Mouse (Mus musculus) gastrocnemius, adult 18-20 months (tissue): Measurements from ENCODE around the gene Satb1. TPM values are rescaled to one million over a fixed set of nuclear protein-coding genes. Genes with fewer than 3 reads are reported as not detected.

Experiments used
- DNase-seq: peaks from one replicate; pipeline ENCODE4 v3.0.0; 2021; ENCODE audit warnings: low spot score
- total RNA-seq, 2 experiments: library from RNA; stranded (reverse); gene quantifications; 2 replicates each; pipeline ENCODE4 v1.2.3; 2021

Satb1 gene
- total RNA-seq, 2 experiments from 2014 or later: 80.1 to 80.2 TPM

DNA sequence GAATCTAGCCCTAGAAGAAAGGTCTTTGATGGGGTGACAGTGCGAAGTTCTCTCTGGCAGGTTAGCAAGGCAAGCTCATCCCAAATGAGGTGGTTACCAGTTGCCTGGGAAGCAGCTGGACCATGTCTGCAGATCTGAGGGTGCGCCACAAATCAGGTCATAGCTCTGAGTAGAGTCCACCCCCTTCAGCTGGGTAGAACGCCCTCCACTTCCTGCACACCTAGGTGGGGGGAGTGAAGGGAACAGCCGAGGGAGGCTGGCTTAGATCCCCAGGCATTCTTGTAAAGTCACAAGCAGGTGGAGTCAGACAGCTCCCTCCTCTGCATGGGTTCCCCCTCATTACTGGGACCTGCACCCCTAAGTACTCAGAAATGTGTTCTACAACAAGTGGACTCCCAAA is 6.6 kb downstream of the Satb1 start:
- no peak for DNase-seq

DNA sequence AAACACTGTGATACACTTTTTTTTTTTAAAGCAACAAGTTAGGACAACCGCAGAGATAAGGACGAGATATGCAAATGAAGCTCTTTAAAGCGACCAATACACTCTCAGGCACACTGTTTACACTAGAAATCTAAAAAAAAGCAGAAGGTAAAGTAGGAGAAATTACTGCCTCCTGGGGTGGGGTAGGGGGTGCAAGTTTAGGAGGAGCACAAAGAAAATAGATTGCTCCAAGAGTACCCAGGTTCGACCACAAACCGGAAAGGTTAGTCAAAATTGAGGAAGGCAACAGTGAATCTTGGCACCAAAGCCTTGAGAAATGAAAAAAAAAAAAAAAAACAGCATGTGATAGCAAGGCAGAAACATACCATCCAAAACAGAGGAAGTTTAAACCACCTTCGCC is 18.8 kb downstream of the Satb1 start:
- no peak for DNase-seq

DNA sequence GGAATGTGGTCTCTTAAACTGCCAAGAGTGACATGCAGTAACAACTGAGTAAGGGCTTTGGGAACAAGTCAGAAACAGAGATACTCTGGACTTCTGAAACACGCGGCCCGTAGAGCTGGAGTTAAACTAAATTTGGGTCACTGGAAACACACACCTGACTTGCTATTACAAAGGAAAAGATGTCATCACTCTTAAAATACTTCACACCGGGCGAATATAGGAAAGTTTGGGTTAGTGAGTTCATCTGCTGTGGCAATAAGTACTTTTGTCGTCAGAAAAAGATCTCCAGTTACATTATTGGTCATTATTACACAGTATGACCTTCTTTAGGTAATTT is 19.3 kb downstream of the Satb1 start:
- DNase-seq: no peak

DNA sequence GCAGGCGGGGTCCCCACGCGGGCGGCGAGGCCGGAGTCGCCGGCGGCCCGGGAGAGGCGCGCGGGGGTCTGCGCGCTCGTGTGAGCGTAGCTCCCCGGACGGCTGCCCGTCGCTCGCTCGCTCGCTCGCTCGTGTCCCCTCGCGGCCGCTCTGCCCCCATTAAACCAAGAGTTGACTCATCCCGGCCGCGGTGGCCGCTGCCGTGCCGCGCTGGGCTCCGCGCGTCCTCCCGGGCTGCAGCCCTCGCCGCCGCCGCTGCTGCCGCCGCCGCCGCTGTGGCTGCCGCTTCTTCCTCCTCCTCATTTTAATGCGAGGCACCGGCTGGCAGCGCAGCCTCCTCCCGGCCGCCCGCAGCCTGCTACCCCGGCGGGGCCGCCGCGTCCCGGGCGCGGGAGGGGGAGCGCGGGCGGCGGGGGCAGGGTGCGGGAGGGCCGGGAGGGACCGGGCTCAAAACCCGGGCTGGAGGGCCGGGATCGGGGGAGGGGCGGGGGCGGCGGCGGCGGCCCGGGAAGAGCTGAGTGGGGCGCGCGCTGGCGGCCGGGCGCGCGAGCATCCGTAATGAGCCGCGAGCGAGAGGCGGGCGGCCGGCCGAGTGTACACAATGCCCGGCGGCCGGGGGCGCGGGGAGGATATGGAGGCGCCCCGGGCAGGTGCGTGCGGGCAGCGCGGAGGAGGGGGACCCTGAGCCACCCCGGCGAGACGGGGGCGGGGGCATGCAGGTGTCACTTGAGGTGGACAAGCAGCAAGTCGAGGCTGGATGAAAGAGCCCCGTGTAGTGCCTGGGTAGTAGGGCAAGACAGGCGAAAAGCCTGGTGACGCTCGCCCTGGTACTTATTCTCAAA is 19.9 kb downstream of the Satb1 start:
- DNase-seq: peak; percentile 28

DNA sequence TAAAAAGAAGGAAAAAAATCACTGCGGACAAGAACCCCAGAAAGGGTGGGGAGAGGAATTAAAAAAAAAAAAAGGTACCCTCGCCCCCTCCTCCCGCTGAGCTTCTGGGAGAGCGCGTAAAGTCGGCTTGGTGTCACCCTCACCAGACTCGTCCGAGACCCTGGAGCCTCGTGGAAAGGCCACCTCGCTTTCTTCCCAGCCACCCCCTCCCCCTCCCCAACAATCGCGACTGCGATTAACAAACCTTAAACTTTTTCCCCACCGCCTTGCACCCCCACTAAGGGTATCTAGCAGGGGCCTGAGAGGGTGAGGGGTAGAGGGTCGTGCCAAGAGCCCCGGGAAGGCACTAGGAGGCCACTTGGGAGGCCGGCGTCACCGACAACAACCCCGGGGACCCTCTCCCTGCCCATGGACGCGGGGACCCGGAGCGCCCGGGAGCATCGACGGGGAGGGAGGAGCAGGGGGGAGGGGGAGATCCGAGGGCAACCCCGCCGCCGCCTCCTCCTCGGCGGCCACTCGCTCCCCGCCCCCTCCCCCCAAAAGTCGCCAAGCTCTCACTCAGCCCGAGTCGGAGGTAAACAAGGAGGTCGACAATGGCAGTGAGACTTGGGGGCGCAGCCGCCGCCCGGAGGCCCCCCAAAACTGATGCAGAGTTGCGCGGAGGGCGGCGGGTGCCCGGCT is 20.7 kb downstream of the Satb1 start:
- no peak for DNase-seq

DNA sequence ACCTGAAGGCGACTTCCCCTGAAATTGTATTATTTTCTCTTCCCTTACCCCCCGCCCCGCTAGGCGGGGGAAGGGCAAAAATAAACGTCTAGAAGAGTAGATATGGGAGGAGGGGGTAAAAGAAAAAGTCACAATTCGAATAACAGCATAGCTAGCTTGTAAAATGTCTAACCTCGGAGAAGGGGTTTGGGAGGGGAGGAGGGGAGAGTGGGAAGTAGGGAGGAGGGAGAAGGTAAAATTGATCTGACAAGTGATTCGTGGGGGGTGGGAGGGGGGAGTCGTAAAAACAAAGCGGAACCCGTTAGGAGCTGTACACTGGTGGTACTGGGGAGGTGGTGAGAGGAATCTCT is 21.2 kb downstream of the Satb1 start:
- no peak for DNase-seq

DNA sequence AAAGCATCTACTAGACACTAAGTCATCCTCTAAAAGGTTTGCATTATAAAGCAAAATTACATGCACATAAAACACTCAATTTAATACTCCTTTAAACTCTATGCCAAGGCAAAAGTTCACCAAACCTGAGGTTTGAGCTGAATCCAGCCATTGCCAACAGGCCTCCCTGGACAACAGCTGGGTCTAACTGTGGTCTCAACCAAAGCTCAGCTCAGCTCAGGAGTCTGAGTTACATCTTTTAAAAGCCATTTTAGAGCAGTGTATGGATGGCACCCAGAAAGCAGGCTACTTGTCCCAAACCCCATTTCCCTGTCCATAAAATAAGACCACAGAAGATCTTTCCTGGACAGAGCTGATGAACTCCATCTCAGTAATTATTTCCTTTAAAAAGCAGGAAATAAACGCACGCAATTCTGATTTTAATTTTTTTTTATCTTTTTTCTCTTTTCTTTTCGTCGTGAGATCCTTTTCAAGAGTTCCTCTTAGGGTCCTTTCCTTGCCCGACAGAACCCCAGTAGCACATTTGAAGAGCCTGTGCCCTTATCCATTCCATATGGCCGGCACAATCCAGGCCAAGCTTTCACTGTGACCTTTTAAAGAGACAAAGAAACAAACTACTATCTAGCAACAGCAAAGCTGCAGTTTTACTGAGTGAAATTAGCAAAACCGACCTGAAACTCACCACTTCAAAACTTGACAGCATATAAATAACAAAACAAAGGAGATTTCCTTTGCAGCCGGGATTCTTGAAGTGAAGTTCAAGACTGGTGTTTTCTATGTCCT is 21.8 kb downstream of the Satb1 start:
- peak; percentile 72 for DNase-seq

DNA sequence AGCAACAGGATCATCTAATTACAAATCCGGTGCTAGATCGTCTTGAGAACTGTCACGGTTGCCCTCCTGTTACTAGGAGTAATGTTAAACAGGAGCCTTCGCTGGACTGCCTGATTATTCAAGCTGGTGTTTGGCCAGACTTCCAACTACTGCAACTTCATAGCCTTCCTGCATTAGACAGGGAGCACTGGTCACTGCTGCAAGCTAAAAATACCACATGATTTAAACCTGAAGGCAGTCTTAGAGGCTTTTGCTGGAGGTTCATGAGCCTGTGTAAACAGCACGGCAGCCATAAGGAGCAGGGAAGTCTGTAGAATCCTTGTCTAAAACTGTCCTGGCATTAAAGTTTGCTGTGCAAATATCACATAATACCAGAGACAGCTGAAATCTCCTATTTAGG is 25.7 kb downstream of the Satb1 start:
- DNase-seq: peak; percentile 68

DNA sequence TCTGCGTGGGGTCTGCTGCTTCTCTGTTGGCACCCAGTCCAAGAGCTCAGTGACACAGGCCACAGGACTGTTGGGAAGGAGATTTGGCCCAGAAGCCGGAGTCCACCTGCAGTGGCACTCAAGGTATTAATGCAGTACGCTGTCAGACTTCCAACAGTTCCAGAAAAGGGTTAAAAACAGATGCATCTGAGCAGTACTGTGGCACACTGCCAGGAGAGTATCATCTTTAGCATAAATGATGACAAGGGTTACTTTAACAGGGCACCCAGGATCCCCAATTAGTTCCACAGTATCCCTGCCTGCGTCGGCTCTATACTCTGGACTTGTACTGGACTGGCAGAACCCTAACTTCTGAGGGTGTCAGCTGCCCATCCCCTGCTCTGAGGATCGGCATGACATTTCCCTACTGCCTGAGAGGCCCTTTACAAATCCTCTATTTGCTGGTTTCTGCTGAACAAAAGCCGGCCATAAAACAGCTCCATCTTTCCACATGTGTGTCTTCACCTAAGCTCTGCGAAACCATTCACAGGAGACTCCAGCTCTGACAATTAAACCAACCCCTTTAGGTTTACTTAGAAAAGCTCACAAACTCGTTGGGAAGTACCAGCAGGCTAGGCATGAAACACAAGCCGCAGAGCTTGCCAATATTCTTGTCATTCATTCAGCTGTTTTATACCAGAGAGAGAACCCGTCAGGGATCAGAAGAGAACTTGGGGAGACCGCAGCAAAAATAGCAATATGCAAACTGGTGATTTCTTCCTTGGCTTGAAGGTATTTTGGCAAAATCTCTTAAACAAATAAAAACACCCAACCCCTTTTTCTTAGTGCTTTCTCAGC is 26.7 kb downstream of the Satb1 start:
- no peak for DNase-seq

DNA sequence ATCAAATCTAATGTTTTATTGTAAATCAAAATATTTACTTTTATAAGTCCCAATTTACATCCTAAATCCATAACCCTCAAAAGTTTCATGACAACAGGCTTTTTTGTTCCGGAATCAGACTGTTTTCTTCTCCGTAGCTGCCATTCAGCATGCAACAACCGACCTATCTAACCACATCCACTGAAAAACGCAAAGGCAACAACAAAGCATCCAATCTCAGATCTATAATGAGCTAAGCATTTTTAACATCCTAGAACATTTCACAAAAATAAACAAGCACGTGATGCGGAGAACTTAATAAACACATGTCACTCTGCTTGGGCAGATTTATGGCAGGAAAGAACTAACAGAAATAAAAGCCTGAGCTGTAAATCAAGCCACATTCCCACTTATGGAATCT is 32.9 kb downstream of the Satb1 start:
- no peak for DNase-seq

DNA sequence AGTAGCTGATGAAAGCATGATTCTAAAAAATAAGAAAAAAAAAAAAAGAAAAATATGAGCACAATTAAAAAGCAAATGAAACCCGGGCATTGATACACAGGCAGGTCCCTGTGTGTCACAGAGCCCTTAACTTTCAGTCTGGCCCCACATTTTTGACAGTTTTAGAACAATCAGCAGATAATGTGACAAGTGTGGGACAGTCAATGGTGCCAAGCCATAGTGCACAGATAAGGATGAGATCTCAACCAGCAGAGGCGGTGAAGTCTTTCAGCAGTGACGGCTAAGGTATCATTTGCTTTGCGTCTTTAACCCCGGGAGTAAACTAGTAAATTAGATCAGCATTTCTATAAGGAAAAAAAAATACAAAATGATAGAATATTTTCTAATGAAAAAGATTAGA is 36.6 kb downstream of the Satb1 start:
- DNase-seq: no peak

DNA sequence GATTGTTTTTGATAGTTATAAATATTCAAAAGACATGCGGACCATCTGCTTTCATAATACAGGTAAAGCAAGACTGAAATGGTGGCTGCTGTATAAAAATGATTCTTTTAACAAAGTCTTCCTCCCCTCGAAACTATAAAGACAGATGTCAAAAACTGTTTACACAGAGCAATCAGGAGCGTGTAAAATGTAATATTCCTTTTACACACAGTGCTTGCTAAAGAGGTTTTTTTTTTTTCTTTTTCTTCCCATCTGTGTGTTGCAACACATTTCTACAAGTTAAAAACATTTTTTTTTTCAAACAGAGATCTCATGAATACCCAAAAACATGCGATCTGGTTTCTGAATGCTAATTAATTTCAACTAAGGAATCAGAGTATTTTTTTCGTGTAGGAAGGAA is 41.9 kb downstream of the Satb1 start:
- DNase-seq: no peak

DNA sequence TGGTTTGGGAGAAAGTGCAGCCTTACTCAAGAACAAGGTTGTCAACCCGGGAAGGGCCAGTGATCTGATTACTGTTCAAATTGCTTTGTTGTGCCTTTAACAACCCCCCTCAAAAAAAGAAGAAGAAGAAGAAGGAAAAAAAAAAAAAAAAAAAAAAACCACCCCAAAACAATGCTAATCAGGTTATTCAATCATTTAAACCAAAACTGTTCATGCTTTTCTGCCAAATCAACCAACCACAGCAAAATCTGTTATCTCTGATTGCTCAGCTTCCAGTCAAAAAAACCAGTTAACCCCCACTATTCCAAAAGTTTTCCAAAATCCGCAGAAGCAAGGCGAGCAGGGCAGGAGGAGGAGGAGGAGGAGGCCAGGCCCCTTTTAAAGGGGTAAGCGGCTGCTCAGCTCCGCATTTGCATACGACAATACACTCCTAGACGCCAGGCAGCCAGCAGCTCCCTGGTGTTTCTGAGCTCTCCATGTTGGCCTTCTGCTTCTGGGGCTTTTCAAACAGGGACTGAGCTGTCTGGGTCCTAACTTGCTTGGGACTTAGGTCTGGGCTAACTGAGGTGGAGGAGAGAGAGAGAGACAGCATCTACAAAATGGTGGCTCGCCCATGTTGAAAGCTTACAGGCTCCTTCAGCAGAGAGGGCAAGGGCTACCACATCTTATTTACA is 42.6 kb downstream of the Satb1 start:
- no peak for DNase-seq

DNA sequence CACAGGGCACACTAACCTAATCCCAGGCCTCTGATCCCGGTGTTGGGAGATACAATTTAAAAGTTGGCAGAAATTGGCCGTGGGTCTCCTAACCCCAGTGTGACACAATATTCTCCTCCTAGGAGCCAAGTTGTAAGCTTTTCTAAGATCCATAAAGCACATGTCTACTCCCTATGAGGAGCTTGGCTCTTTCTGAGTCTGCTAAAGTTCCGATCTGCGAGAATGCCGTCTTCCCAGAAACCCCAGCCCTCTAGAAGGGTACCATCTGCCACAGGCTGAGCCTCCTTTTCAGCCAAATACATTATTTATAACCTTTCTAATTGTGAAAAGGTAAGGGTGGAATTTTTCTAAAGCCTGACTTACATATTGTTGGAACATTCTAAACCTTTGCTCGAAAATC is 43.3 kb downstream of the Satb1 start:
- DNase-seq: no peak

DNA sequence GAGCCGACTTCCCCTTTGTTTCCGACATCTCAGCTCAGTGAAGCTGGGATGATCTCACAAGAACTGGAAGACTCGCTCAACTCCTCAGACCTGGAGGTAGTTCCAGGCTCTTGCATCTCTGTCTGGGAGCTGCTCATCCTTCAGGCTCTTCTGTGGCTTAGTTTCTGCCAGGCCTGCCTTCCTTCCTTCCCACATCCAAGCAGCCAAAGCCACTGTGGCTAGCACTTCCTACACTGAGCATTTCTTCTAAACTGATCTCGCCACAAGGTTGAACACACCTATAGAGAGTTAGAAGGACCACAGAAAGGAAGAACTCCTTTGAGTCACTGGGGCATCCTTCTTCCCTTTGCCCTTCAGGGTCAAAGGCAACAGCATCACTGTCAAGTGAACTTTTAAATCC is 44.0 kb downstream of the Satb1 start:
- no peak for DNase-seq

DNA sequence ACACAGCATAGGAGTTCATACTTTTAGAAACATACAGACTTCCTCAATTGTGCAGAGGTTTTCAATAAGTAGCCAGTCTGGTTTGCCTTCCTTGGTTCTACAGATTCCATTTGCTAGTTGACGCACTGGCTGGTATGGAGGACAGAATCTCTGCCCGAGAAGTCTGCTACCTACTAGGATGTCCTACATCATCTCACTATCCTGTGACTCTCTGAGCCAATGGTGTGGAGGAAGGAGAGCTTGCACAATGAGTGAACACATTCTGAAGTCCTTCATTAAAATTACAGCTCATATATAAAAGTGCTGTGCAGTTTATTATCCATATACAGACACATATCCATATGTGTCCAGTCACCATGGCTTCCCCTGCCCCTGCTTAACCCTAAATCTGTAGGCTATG is 45.1 kb downstream of the Satb1 start:
- no peak for DNase-seq

DNA sequence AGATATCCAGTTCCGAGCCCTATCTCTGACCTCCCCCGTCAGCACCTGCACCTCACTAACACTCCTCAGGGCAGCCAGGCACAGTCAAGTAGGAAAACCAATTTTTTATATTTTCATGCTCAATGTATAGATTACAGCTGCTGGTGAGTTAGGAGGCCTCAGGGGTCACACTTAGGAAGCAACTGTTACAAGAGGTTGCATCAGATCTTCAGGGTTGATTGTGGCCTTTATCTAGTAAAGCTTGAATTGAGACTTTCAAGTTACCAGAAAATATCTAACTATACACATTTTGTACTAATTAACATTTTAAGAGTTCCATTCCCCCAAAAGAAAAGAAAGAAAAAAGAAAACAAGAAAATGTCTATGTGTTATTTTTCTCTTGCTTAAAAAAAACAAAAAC is 47.0 kb downstream of the Satb1 start:
- DNase-seq: no peak

DNA sequence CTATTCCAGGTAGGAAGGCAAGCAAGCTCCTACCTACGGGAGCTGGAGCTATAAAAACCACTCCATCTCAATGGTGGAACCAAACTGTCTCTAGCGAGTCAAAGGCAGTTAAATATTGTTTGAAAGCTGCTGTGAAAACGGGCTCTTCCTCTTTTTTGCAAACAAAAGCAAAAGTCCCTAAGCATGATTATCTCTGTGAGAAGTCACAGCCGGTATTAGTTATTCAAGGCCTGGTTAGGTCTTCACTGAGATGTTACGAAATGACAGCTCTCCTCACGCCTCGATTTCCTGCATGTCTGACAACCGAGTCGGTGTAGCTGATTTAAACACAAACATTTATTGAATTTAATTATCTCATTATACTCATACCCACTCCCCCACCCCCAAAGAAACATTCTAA is 48.2 kb downstream of the Satb1 start:
- DNase-seq: no peak

DNA sequence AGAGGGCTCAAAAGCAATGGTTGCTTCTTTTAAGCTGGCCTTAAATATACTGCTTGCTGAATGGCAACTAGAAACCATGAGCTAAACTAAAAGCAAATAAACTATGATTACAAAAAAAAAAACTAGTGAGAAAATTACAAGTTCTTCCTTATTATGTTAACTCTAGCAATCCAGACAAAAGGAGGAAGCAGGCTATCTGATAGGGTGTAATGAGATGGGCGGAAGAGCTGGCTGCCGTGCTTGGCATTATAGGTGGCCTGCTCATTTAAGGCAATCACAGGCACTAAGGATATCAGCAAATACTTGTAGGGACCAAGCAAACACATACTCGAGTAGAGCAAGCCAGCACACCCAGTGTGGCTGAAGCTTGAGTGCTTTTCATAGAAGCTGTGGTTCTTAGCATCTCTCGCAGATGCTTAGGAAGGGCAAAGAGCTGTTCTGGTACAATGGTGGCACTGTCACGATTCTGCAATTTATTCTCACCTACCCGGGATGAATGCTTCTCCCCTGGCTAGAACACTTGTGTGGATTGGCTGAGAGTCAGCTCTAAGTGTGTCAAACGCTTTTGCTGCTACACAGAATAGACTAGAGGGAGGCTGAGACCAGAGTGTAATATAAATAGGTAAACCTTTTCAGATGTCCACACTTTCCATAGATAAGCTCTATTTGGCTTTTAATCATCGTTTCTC is 49.4 kb downstream of the Satb1 start:
- DNase-seq: no peak

DNA sequence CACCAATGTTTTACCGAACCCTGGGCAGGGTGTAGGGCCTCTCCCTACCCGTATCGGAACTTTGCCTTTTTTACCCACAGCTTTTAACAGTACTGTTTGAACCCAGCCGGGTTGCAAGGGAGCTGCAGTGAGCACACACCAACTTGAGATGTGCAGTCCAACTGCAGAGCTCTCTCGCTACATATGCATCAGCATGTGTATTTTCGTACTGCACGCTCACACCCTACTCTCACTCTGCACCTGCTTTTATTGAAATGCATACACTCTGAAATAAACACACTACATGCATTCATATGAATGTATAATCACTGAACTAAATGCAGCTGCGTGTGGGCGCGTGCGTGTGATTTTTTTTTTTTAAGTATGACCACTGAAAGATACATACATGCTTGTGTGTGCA is 53.1 kb downstream of the Satb1 start:
- DNase-seq: no peak

DNA sequence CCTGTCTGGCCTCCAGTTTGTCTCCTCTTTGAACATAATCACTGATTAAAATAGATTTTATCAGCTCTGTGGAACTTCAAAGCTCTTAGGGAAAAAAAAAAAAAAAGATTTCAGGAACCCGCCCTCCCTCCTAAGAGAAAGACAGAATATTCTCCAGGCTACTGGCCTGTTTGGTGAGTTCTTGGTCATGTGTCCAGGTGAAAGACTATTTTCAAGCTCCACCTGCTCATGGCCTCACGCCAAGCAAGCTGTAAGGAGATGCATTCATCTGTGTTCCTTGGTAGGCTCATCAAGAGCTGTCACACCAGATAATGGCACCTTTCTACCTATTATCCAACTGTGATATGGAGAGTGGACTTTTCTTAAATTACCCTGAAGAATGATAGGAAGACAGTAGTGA is 54.1 kb downstream of the Satb1 start:
- no peak for DNase-seq
